Mouse (Mus musculus): ENCODE measurements around the gene Lap3. TPM values are rescaled to one million over a fixed set of nuclear protein-coding genes. Genes with fewer than 3 reads are reported as not detected.

The Lap3 gene
- total and polyA plus RNA-seq, 3 experiments, result 24.0 to 107 (median 98.4) TPM

- 71% methylated on average over 1 of the region's 1 CpGs for WGBS
- no peak for DNase-seq
- Histone ChIP-seq H3K9ac (ENCODE audit: low read depth, low read length) (no peak overlapping the region), H3K27ac (no peak overlapping the region), H3K79me2 (replicated peaks; ENCODE audit: control insufficient read depth, insufficient read depth, low read length) (no peaks in the 10 kb centered on the region), H3K4me1 (ENCODE audit: control insufficient read depth, insufficient read depth, low read length) (no peaks in the 10 kb centered on the region), H3K36me3 (ENCODE audit: control insufficient read depth, insufficient read depth, low read length) (no peaks in the 10 kb centered on the region), H3K27me3 (ENCODE audit: control insufficient read depth, insufficient read depth, low read length) (no peaks in the 10 kb centered on the region), H3K4me3 (no peak overlapping the region)
- TF ChIP-seq POLR2A (IDR thresholded peaks at IDR 0.05; ENCODE audit: insufficient read depth, low read depth, low read length) (no peak), EP300 (IDR thresholded peaks at IDR 0.05; ENCODE audit: insufficient read depth, low read depth, low read length) (no peak), CTCF (IDR thresholded peaks at IDR 0.05) (no peak)
- intact Hi-C loops (cut with DNase I), result no loop called here
Measured at GRCm38 (mm10) chr5:45549586-45549985, 56.4 kb downstream of the Lap3 start.

Other genes starting within 250 kb of the Lap3 start
- gene Qdpr, start 43.1 kb upstream of the Lap3 start, total RNA-seq (2021), result 10 to 100 TPM; 73.9 to 86.0 TPM
- 58.3 and 95.5 TPM in 2 replicates for gene Qdpr, start 43.1 kb upstream of the Lap3 start, polyA plus RNA-seq (2012; rRNA removed)
- gene Clrn2, start 39.6 kb upstream of the Lap3 start, total RNA-seq (2021), result not detected
- gene Clrn2, start 39.6 kb upstream of the Lap3 start, polyA plus RNA-seq (2012; rRNA removed), result not detected in 2 replicates
- 10 to 100 TPM; 56.1 to 62.8 TPM for gene Med28, start 26.9 kb downstream of the Lap3 start, total RNA-seq (2021)
- gene Med28, start 26.9 kb downstream of the Lap3 start, polyA plus RNA-seq (2012; rRNA removed), result 56.7 and 68.3 TPM in 2 replicates
- under 1 TPM in 1 of 2 experiments, not detected in 1; 0.07 TPM for gene Fam184b, start 146.2 kb downstream of the Lap3 start, total RNA-seq (2021)
- gene Fam184b, start 146.2 kb downstream of the Lap3 start, polyA plus RNA-seq (2012; rRNA removed), result not detected in 2 replicates
- gene Ncapg, start 176.5 kb downstream of the Lap3 start, total RNA-seq (2021), result under 1 TPM; 0.10 to 0.16 TPM
- gene Ncapg, start 176.5 kb downstream of the Lap3 start, polyA plus RNA-seq (2012; rRNA removed), result 0.06 TPM in 2 replicates